Mouse (Mus musculus) lung, postnatal 14 days (tissue): ENCODE measurements around the gene Efna1.

Experiments
- DNase-seq: peaks from one replicate; pipeline ENCODE4 v3.0.0; 2021

Efna1 gene

GRCm38 (mm10) chr3:89278107-89278506, 2.8 kb downstream of the Efna1 start:
- DNase-seq = peak; percentile 65

- DNase-seq = peak; percentile 54
Measured at GRCm38 (mm10) chr3:89277281-89278021, 3.5 kb downstream of the Efna1 start.

GRCm38 (mm10) chr3:89276061-89276460, 4.9 kb downstream of the Efna1 start:
- DNase-seq = no peak

- DNase-seq = peak; percentile 35
Measured at GRCm38 (mm10) chr3:89271760-89272159, 9.2 kb downstream of the Efna1 start.

GRCm38 (mm10) chr3:89270891-89271290, 10.1 kb downstream of the Efna1 start:
- peak; percentile 42 for DNase-seq

- DNase-seq = peak; percentile 91
Measured at GRCm38 (mm10) chr3:89270051-89270755, 10.7 kb downstream of the Efna1 start, which contains the start of gene Slc50a1. Gene Slc50a1, minus strand, starts transcription at chr3:89270570.

GRCm38 (mm10) chr3:89268916-89269315, 12.0 kb downstream of the Efna1 start:
- no peak for DNase-seq

- DNase-seq = peak; percentile 82
Measured at GRCm38 (mm10) chr3:89266439-89266893, 14.5 kb downstream of the Efna1 start.

GRCm38 (mm10) chr3:89262417-89262816, 18.5 kb downstream of the Efna1 start:
- DNase-seq = peak; percentile 34

- DNase-seq = no peak
Measured at GRCm38 (mm10) chr3:89260211-89260610, 20.7 kb downstream of the Efna1 start.

- no peak for DNase-seq
Measured at GRCm38 (mm10) chr3:89259076-89259475, 21.9 kb downstream of the Efna1 start, which contains the start of gene Dpm3. Gene Dpm3, plus strand, starts transcription at chr3:89259358.

- DNase-seq = no peak
Measured at GRCm38 (mm10) chr3:89256177-89256576, 24.8 kb downstream of the Efna1 start.

- no peak for DNase-seq
Measured at GRCm38 (mm10) chr3:89254994-89255393, 25.9 kb downstream of the Efna1 start.

GRCm38 (mm10) chr3:89251365-89251895, 29.5 kb downstream of the Efna1 start:
- peak; percentile 75 for DNase-seq

GRCm38 (mm10) chr3:89250435-89251040, 30.4 kb downstream of the Efna1 start:
- DNase-seq = peak; percentile 81

GRCm38 (mm10) chr3:89247466-89247865, 33.5 kb downstream of the Efna1 start:
- DNase-seq = no peak

GRCm38 (mm10) chr3:89246261-89247100, 34.5 kb downstream of the Efna1 start, which contains the start of gene Trim46:
Gene Trim46, minus strand, starts transcription at chr3:89246309.
- DNase-seq = peak; percentile 90

- no peak for DNase-seq
Measured at GRCm38 (mm10) chr3:89245688-89246171, 35.2 kb downstream of the Efna1 start, which contains the start of gene Krtcap2. Gene Krtcap2, plus strand, starts transcription at chr3:89245966.

GRCm38 (mm10) chr3:89244982-89245687, 35.8 kb downstream of the Efna1 start:
- DNase-seq = no peak

- no peak for DNase-seq
Measured at GRCm38 (mm10) chr3:89244158-89244981, 36.6 kb downstream of the Efna1 start.
